Mouse (Mus musculus) E14TG2a.4 (cell line): Measurements from ENCODE around the gene Selenof.

Experiments used
- CTCF ChIP-seq: conservative IDR thresholded peaks from 2 replicates; pipeline ENCODE4 v1.5.1; 2014; ENCODE audit warnings: low read length
- NANOG ChIP-seq: IDR thresholded peaks from 2 replicates; pipeline ENCODE4 v1.6.1; 2014; ENCODE audit warnings: borderline replicate concordance, low read length, mixed read lengths
- POU5F1 ChIP-seq: IDR thresholded peaks from 2 replicates; pipeline ENCODE4 v1.6.1; 2014; ENCODE audit warnings: low read length, borderline replicate concordance

GRCm38 (mm10) chr3:144574256-144574655 is 4.2 kb downstream of the Selenof start:
- TF ChIP-seq CTCF (no peak), POU5F1 (no peak), NANOG (no peak)
